Mouse (Mus musculus) heart, postnatal 0 days (tissue): ENCODE data around the gene Fam172a. TPM values are rescaled to one million over a fixed set of nuclear protein-coding genes. Genes with fewer than 3 reads are reported as not detected.

Experiments
- ATAC-seq: fragments of 200-750 bp; cut with Nextera tagmentation; 2 replicates; pipeline ENCODE4 v1.8.0; 2017; ENCODE audit warnings: low read depth, moderate number of reproducible peaks, moderate library complexity; ENCODE audit not compliant: insufficient read depth
- DNase-seq: peaks from one replicate; pipeline ENCODE4 v3.0.0-alpha.2; 2016; ENCODE audit warnings: low spot score
- H3K27ac ChIP-seq: fragments of 300-500 bp; sonication (generic); 2 replicates; pipeline ENCODE4 v1.5.1; 2014; ENCODE audit warnings: low read depth, mild to moderate bottlenecking
- H3K27me3 ChIP-seq: fragments of 300-500 bp; sonication (generic); 2 replicates; pipeline ENCODE4 v1.6.1; 2014; ENCODE audit warnings: low read length, mixed read lengths; ENCODE audit not compliant: control insufficient read depth, insufficient read depth
- H3K36me3 ChIP-seq: fragments of 300-500 bp; sonication (generic); replicated peaks from 2 replicates; pipeline ENCODE4 v1.6.1; 2014; ENCODE audit warnings: low read length, mixed read lengths; ENCODE audit not compliant: control insufficient read depth, insufficient read depth
- H3K4me1 ChIP-seq: fragments of 300-500 bp; sonication (generic); 2 replicates; pipeline ENCODE4 v1.6.1; 2014; ENCODE audit warnings: antibody characterized with exemption; ENCODE audit not compliant: control insufficient read depth, insufficient read depth
- H3K4me2 ChIP-seq: fragments of 300-500 bp; sonication (generic); 2 replicates; pipeline ENCODE4 v1.6.1; 2014; ENCODE audit warnings: low read depth, mild to moderate bottlenecking, low read length, moderate library complexity
- H3K4me3 ChIP-seq: fragments of 300-500 bp; sonication (generic); 2 replicates; pipeline ENCODE4 v1.5.1; 2014; ENCODE audit warnings: low read depth, low read length
- H3K9ac ChIP-seq: fragments of 300-500 bp; sonication (generic); replicated peaks from 2 replicates; pipeline ENCODE4 v1.6.1; 2014; ENCODE audit warnings: low read depth, low read length, mixed read lengths
- H3K9me3 ChIP-seq: fragments of 300-500 bp; sonication (generic); replicated peaks from 2 replicates; pipeline ENCODE4 v1.6.1; 2016; ENCODE audit warnings: low read length; ENCODE audit not compliant: control insufficient read depth
- CTCF ChIP-seq: IDR thresholded peaks from 2 replicates; pipeline ENCODE4 v1.5.1; 2016; ENCODE audit warnings: antibody characterized with exemption, control low read depth, low read depth
- EP300 ChIP-seq: IDR thresholded peaks from 2 replicates; pipeline ENCODE4 v1.6.1; 2016; ENCODE audit warnings: antibody characterized with exemption, low read depth
- WGBS: fragments of 180-500 bp; shearing (Covaris S2); extraction: QIAGEN DNeasy Blood & Tissue Kit; methylation state at CpG from one replicate; pipeline ENCODE4 v1.1.7; 2014; 5-methylcytosine and 5-hydroxymethylcytosine counted together
- polyA plus RNA-seq: library from polyadenylated mRNA; unstranded; fragments of >200 nt; fragmentation: Nextera tagmentation; extraction: Ambion mirVana; gene quantifications from 2 replicates; pipeline ENCODE4 v1.2.1, GENCODE M21; 2015
- total RNA-seq: library from RNA; depleted of rRNA; stranded (reverse); fragments of >200 nt; gene quantifications from 2 replicates; pipeline ENCODE4 v1.2.3, GENCODE M21; 2014; ENCODE audit warnings: low replicate concordance

Gene Fam172a
- total and polyA plus RNA-seq, 2 experiments from 2014 or later, result 11.2 to 14.8 TPM

- DNase-seq (no peak), ATAC-seq (no peak)
- Histone ChIP-seq H3K9me3 (no peaks in the 10 kb centered on the region), H3K4me3 (no peak overlapping the region), H3K4me1 (peaks cover 3% of the 10 kb centered on the region; the same call in 1 of the 2 replicates), H3K36me3 (no peaks in the 10 kb centered on the region), H3K27ac (no peak overlapping the region), H3K27me3 (peaks cover 53% of the 10 kb centered on the region), H3K9ac (no peak overlapping the region), H3K4me2 (no peak overlapping the region)
- TF ChIP-seq CTCF (no peak), EP300 (no peak)
- WGBS, result 80% methylated on average over 2 of the region's 2 CpGs
These were observed 511.3 kb downstream of the Fam172a start for GRCm38 (mm10) chr13:78213155-78213554.

- Histone ChIP-seq H3K4me3 (no peak overlapping the region), H3K9ac (no peak overlapping the region), H3K4me1 (peaks cover 2% of the 10 kb centered on the region; the same call in 1 of the 2 replicates), H3K9me3 (no peaks in the 10 kb centered on the region), H3K27me3 (peaks cover 32% of the 10 kb centered on the region), H3K4me2 (no peak overlapping the region), H3K36me3 (no peaks in the 10 kb centered on the region), H3K27ac (no peak overlapping the region)
- TF ChIP-seq CTCF, result no peak
- WGBS, result 57% methylated on average over 2 of the region's 2 CpGs
- no peak for DNase-seq
- no peak for ATAC-seq
These were observed 513.4 kb downstream of the Fam172a start for GRCm38 (mm10) chr13:78215223-78215622.
